Mouse (Mus musculus): ENCODE results near the gene Timeless.
"Not testable (repeated sequence)": the region's sequence is repeated elsewhere in the genome, so short reads cannot be mapped to it uniquely, and the experiment has no call there.

Timeless gene

DNA sequence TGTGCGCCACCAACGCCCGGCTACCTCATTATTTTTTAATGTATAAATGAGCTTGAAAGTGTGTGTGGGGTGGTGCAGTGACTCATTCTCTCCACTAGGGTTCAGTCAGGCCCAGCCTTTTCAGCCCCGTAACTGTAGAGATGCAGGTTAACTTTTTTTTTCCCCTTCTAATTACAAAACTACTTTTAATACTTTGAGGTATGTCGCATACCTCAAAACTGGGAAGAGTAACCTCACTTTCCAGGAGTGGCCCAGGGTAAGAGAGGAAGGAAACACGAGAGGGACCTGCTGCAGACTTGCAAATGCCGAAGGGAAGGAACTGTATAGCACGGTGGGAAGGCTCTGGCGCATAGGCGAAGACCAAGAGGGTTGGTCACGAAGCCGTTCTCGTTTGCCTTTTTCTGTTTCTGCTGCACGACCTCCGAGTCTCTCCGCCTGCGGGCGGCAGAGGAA, 19.0 kb upstream of the Timeless start:
- DNase-seq (ENCODE audit: low read depth, low spot score) = no peak

DNA sequence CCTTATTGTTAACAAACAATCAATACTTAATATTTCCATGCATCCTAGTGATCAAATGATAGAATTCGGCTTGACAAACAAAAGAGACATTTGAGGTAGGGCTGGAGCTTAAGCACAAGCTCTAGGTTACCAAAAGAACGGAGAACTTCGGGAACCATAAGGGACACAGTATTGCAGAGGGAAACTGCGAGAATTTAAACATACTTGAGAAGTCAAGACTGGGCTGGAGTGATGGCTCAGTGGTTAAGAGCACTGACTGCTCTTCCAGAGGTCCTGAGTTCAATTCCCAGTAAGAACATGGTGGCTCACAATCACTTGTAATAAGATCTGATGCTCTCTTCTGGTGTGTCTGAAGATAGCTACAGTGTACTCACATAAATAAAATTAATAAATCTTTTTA, 17.8 kb upstream of the Timeless start:
- DNase-seq (ENCODE audit: low read depth, low spot score) = not testable (repeated sequence)

DNA sequence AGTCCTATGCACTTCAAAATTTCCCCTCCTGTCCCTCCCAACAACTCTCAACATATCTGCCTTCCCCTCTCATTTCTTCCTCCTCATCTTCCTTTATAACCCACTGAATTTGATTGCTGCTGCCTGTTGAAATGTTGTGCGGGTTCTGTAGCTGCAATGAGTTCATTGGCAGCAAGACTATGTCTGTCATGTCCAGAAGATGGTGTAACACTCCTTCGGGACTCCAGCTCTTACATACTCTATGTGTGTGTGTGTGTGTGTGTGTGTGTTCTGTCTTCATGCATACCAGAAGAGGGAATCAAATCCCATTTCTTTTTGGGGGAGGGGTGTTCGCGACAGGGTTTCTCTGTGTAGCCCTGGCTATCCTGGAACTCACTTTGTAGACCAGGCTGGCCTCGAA, 16.9 kb upstream of the Timeless start:
- DNase-seq (ENCODE audit: low read depth, low spot score) = no peak

- DNase-seq (ENCODE audit: low read depth, low spot score) = no peak
Observed at GRCm38 (mm10) chr10:128218387-128219117, 13.3 kb upstream of the Timeless start.

GRCm38 (mm10) chr10:128221533-128222286, 10.2 kb upstream of the Timeless start:
- no peak for DNase-seq (ENCODE audit: low read depth, low spot score)

DNA sequence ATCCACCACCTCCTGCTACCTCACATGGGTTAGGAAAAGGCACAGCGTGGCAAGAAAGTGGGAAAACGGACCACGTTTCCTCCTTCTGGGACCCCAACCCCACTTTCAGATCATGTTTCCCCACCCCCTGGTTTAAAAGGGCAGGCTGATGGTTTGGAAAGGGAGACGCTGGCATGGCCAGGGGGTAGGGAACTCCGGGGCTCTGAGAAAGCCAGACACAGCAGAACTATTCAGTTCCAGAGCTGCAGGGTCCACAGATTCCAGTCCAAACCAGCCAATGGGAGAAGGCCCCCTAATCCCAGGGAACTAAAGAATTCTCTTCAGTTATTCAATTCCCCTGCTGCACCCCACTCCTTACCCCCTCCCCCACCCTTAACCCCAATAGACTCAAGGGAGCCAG, 6.8 kb upstream of the Timeless start:
- DNase-seq (ENCODE audit: low read depth, low spot score) = no peak

DNA sequence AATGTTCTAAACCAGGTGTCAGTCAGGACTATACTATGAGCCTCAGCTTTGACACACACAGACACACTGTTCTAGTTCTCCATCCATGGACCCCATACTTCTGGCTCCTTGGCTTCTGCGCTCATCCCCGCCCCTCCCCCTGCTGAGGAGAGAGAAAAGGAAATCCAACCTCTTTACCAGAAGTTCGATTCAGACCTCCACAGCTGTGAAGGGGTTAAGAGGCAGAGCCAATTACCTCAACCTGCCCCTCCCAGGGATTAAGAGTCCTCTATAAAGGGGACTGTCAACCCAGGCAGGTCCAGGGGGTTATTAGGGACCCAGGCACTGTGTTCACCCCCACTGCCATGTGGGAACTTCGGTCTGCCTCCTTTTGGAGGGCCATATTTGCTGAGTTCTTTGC, 6.3 kb upstream of the Timeless start, which contains the start of gene Mip:
Gene Mip, plus strand, starts transcription at position 301 of the 400 bp plus-strand sequence.
- no peak for DNase-seq (ENCODE audit: low read depth, low spot score)

- DNase-seq (ENCODE audit: low read depth, low spot score) = no peak
Observed at GRCm38 (mm10) chr10:128227592-128227991, 4.3 kb upstream of the Timeless start.

DNA sequence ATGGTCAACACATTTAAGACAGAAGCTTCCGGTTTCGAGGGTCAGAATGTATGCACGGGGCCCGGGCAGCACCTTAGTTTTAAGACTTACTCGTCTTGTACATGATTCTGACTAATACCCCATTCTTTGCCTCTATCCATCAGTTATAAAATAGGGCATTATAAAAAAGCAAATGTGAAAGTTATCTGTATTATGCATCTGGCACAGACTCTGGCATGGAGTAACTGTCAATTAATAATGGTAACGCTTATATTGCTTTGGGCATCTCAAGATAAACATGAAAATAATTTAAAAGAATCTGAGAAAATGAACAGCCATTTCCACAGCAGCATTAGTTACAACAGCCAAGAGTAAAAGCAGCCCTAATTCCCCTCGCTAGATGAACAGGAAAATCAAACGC, 3.9 kb upstream of the Timeless start:
- no peak for DNase-seq (ENCODE audit: low read depth, low spot score)

DNA sequence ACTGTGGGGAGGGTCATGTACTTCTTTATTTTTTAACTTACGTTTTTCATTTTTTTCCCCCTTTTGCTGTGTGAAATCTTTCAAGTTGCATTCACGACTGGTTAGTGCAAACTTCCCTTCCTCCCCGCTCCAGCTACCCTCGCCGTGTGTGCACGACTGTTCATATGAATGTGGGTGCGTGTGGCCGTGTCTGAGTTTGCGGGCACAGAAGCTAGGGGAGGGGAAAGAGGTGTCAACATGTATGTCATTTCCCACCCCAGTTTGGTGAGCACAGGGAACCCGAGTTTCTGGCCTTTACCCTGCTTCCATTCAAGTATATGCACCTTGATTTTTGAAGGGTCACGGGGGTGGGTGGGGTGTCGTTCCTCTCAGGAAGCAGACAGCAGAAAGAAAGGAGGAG, 1.3 kb upstream of the Timeless start:
- DNase-seq (ENCODE audit: low read depth, low spot score) = no peak

- no peak for DNase-seq (ENCODE audit: low read depth, low spot score)
Observed at GRCm38 (mm10) chr10:128231146-128231545, 719 bp upstream of the Timeless start.

GRCm38 (mm10) chr10:128232420-128232985, 638 bp downstream of the Timeless start:
- DNase-seq (ENCODE audit: low read depth, low spot score) = peak; percentile 41

DNA sequence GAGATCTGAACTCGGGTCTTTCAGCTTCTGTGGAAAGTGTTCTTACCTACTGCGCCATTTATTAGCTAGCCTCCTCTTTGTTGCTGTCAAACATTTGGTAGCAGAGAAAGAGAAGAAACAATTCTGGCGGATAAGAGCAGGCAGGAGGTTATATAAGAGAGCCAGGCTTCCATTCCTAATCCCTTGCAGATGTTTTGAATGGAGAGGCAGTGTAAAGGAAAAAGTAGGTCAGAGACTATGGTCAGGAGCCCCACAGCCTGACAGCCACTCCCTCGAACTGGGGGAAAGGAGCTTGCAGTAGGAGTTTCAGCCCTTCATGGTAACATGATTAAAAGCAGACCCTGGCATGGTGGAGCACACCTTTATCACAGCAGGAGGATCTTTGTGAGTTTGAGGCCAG, 4.5 kb downstream of the Timeless start:
- no peak for DNase-seq (ENCODE audit: low read depth, low spot score)

DNA sequence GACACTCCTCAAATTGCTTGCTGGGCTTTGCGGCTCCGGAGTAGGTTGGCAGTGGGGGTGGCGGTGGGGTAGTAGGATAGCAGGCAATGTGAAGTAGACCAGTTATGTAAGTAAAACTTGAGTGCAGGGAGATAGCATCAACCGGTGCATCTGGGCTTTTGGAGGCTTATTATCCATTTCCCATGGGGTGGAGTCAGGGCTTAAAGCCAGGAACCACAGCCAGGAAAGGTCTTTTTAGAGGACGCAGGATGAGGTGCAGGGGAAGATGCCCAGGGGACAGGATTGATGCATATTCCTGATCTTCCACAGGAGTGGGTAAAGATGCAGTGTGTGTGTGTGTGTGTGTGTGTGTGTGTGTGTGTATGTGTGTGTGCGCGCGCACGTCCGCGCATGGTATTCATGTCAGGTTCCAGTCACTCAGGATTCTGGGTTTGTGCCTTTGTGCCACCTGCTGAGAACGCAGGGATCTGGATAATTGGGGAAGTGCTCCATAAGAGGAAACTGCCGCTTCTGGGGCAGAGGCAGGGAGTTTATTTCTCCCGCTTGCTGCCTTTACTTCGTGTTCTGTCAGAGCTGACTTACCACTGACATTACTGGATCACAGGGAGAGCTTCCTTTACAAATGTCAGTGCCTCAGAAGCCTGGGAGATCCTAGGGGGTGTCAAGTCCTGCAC, 6.1 kb downstream of the Timeless start:
- DNase-seq (ENCODE audit: low read depth, low spot score) = no peak

- DNase-seq (ENCODE audit: low read depth, low spot score) = no peak
Observed at GRCm38 (mm10) chr10:128239140-128239539, 7.3 kb downstream of the Timeless start.

DNA sequence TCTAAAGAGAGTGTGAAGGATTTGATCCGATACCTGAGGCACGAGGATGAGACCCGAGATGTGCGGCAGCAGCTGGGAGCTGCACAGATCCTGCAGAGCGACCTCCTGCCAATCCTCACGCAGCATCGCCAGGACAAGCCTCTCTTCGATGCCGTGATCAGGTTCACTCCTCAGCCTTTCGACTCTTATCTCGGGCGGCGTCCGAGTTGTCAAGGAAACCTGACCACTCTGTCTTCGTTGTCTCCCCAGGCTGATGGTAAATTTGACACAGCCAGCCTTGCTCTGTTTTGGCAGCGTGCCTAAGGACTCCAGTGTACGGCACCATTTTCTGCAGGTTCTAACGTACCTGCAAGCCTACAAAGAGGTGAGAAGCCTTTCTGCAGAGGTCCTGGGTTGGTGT, 8.3 kb downstream of the Timeless start:
- DNase-seq (ENCODE audit: low read depth, low spot score) = no peak

DNA sequence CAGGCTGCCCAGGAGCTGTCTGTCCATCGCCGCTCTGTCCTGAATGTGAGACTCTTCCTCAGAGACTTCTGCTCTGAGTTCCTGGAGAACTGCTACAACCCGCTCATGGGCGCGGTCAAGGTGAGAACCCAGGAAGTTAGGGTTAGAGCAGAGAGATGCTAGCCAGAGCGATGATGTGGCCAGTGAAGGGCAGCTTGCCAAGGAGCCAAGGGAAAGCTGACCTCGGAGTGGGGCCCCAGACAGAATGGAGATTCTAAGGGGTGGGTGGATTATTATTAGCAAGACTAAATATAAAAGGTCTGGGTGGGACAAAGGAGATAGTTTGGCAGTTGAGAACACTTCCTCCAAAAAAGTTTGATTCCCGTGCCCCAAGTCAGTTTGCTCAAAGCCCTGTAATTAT, 11.4 kb downstream of the Timeless start:
- DNase-seq (ENCODE audit: low read depth, low spot score) = no peak

DNA sequence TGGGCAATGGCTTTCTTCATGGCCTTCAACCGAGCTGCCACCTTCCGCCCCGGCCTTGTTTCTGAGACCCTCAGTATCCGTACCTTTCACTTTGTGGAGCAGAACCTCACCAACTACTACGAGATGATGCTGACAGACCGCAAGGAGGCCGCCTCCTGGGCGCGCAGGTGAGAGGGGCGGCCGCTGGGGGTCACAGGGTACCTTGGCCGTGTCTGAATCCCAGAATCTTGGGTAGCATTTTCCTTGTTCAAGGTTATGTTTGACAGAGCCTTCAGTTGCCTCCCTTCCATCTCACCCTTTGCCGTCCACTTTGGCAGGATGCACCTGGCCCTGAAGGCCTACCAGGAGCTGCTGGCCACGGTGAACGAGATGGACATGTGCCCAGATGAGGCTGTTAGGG, 12.3 kb downstream of the Timeless start:
- DNase-seq (ENCODE audit: low read depth, low spot score) = no peak

DNA sequence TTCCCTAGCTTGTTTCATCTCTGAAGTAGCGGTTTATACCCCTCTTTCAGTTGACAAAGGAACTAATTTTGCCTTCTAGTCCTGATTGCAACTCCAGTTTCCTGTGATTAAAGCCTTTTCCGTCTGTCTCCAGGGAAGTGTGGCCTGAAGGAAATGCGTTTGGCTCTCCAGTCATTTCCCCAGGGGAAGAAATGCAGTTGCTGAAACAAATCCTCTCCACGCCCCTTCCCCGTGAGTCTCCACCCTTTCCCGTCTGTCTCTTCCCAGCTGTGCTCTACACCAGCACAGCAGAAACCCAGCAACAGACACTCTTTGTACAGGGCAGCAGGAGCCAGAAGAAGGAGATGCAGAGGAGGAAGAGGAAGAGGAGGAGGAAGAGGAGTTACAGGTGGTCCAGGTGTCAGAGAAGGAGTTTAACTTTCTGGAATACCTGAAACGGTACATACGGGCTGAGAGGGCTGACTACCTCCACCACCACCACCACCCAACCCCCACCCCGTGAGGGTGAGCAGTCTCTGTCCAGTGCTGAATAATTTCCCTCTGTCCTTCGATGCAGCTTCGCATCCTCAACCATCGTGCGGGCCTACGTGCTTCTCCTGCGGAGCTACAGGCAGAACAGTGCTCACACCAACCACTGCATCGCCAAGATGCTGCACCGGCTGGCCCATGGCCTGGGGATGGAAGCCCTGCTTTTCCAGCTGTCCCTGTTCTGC, 15.3 kb downstream of the Timeless start:
- DNase-seq (ENCODE audit: low read depth, low spot score) = no peak

DNA sequence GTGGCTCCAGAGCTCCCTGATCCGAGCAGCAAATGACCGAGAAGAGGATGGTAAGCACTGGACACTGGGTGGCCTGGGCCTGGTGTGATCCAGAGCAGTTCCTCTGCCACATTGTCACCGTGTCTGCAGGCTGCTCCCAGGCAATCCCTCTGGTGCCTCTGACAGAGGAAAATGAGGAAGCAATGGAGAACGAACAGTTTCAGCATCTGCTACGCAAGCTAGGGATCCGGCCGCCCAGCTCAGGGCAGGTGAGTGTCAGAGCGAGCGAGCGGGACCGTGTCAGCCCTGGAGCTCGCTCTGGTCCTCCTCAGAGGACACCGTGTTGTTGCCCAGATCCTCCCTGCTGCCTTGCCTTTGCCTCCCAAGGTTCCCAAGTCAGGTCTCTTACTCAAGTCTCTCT, 18.7 kb downstream of the Timeless start:
- no peak for DNase-seq (ENCODE audit: low read depth, low spot score)

DNA sequence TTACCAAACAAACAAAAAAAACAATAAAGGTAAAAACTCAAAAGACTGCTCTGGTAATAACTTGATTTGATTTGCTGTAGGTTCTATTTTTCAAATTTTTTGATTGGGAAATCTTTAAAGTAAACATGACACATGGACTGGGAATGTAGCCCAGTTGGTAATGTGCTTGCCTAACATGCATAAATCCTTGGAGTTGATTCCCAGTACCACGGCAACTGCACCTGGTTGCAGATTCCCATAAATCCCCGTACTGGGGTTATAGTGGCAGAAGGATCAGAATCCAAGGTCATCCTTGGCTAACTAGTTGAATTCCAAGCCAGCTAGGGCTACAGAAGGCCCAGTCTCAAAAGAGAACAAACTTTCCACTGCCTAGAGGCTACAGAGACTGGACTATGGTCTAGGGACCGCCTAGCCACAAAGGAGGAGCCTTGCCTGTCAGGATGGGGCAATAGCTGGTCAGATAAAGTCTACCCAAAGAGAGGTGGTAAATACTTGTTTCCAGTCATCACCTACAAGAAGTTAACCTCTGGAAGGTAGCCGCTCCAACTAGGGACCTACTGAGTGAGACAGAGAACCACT, 21.9 kb downstream of the Timeless start, which contains the start of gene Apon:
Gene Apon, plus strand, starts transcription at position 420 of the 579 bp plus-strand sequence.
- DNase-seq (ENCODE audit: low read depth, low spot score) = no peak
